Mouse (Mus musculus) frontal cortex, postnatal 36 days (tissue): ENCODE results near the gene Purb.
"Not testable (repeated sequence)": the region's sequence is repeated elsewhere in the genome, so short reads cannot be mapped to it uniquely, and the experiment has no call there.

Experiments
- DNase-seq, 2 experiments: peaks; one replicate each; pipeline ENCODE4 v3.0.0; 2022; ENCODE audit warnings: low spot score in 2 of 2

Gene Purb

DNA sequence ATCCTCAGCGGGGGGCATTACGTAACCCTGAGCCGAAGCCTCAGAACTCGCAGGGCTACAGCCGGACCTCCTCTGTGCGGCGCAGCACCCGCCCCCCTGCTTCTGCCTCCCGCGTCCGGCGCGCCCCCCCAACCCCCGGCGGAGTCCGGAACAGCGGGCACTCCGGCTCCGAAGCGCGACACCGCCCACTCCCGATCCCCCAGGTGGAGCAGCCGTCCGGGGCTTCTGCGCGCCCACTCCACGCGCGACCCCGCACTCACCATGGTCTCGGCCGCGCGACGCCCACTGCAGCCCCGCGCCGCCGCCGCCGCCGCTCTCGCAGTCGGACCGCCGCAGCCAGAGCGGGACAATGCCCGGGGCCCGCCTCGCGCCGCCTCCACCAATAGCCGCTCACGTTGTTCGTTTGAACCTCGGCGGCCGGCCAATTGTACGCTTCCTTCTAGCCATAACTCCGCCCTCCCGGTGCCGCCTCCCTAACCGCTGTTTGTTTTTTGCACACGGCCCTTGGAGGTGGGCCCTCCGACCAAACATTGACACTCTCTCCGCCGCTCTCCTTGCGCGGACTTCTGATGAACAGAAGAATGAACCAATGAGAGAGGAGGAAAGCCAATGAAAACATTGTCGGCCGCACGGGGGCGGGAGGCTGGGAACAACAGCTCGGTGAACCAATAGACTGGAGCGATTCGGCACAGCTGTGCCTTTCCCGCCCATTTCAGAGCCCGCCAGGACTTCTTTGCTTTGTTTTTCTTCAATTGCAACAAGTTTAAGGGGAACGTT, 31.5 kb downstream of the Purb start, which contains the start of gene H2afv:
Gene H2afv, minus strand, starts transcription at position 367 of the 777 bp plus-strand sequence.
- DNase-seq = peak; percentile 100

DNA sequence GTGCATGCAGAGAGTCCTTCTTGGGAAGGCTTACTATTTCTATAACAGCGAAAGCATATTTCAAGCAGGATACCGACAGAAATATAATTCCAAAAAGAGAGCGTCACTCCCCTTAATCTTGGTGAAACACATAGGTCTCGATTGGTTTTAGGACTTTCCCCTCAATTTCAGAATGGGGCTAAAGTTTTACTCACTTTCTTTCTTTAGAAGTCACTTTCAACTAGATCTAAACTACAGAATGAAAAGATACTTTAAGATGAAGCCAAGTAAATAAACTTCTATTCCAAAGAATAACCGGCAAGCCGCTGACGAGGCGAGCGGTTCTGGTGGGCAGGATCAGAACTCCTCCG, 32.0 kb downstream of the Purb start:
- no peak for DNase-seq

DNA sequence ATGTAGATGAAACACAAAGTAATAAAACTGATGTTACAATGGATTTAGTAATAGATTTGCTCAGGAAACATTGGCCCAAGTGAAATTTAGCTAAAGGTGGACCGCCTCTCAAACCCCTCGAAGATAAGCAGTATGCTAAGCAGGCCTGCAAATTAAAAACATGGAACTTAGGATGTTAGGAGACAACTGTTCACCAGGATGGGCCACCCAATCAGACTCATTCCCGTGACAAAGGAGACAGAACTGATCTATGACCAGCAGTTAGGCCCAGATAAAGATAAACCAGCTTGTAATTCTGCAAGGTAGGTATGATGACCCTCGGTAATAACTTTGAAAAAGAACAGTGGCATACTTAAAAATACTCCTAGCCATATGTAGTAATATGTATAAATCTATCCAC, 32.6 kb downstream of the Purb start:
- no peak for DNase-seq

DNA sequence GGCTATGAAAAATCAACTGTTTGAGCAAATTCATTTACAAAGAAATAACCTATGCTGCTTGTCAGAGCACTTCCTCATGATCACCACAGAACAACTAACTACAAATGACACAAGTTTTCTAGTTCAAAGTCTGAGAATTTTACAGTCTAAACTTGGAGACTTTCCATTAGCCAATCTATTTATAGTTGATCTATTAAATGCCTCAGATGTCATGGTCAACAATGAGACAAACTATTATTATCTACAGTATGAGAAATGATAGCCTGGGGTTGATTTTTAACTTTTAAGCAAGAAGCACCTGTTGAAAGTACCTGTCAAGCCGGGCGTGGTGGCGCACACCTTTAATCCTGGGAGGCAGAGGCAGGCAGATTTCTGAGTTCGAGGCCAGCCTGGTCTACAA, 33.2 kb downstream of the Purb start:
- DNase-seq = no peak

DNA sequence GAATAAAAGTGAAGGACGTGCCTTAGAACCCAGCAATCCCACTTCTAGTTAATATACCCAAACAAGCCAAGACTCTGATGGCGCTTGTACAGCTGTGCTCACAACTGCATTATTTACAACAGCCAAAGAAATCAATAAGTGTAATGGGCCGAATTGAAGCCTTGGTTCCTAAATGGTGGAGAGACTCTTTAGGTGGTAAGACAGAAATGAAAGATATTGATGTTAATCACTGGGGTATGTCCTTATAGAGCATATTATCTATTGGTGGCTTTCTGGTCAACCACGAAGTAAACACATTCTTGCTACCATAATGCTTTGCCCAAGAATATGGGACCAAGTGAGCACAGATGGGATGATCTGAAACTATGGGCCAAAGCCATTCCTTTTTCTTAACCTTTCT, 35.5 kb downstream of the Purb start:
- no peak for DNase-seq

- DNase-seq = no peak
These were observed 38.0 kb downstream of the Purb start for GRCm38 (mm10) chr11:6437667-6438066.

DNA sequence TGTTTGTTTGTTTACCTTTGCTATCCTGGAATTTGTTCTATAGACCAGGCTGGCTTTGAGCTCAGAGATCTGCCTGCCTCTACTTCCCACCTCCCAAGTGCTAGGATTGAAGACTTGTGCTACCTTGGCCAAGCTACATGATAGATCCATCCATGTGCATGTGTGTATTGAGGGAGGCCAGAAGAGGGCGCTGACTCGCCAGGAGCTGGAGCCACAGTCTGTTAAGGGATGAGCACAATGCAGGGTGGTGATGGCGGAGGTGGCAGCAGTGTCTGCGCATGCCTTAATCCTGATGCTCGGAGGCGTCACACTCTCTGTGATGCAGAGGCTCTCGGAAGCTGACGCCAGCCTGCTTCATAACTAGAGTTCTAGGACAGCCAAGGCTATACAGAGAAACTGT, 39.3 kb downstream of the Purb start:
- DNase-seq = peak in 1 of 2 experiments; percentile 26

GRCm38 (mm10) chr11:6430186-6430585, 45.5 kb downstream of the Purb start:
- no peak for DNase-seq

- no peak for DNase-seq
These were observed 54.9 kb downstream of the Purb start for GRCm38 (mm10) chr11:6420722-6421350.

DNA sequence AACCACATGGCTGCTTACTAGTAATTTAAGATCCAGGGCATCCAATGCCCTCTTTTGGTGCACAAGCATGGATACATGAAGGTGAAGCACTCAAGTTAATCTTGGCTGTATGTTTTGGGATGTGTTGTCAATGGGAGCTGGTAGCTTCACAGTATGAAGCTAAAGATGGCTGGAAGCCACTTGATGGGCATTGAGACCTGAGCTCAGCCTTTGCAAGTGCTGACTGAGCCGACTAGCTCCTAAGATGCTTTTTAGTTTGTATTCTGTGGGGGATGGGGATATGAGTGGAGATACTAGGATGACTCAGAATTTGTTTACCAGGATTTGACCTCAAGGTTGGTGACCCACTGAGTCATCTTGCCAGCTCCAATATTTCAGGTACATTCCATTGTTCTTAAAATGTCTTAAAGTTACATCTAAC, 55.4 kb downstream of the Purb start:
- DNase-seq = no peak

- DNase-seq = not testable (repeated sequence)
These were observed 56.6 kb downstream of the Purb start for GRCm38 (mm10) chr11:6419156-6419555.

GRCm38 (mm10) chr11:6418751-6419150, 57.0 kb downstream of the Purb start:
- no peak for DNase-seq
